Mouse (Mus musculus): Measurements from ENCODE around the gene Jund. TPM values are rescaled to one million over a fixed set of nuclear protein-coding genes. Genes with fewer than 3 reads are reported as not detected.

The Jund gene
- total and polyA plus RNA-seq, 2 experiments from 2014 or later: 99.3 to 470 TPM

DNA sequence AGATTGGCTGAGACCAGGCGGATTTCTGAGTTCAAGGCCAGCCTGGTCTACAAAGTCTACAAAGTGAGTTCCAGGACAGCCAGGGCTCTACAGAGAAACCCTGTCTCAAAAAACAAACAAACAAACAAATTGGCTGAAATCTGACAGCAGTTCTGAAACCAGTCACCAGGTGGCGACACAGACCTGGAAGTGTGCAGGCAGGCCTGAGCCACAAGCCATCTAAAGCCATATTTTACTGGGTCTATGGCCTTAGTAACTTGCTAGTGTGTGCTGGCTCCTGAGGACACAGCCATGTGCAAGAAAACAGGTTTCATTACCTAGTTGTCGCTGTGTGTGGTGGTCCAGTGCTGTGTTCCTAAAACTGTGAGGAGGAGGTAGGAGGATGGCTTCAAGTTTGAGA is 22.0 kb downstream of the Jund start:
- Histone ChIP-seq H3K9ac (replicated peaks; ENCODE audit: low read length, poor library complexity, severe bottlenecking) (no peak overlapping the region), H3K4me2 (ENCODE audit: low read depth, low read length, poor library complexity, severe bottlenecking) (no peak overlapping the region), H3K36me3 (ENCODE audit: insufficient read depth, low read length) (no peaks in the 10 kb centered on the region), H3K9me3 (ENCODE audit: low read length) (no peaks in the 10 kb centered on the region), H3K27me3 (ENCODE audit: insufficient read depth, low read length) (no peaks in the 10 kb centered on the region), H3K4me3 (ENCODE audit: low read depth, low read length) (no peak overlapping the region), H3K27ac (ENCODE audit: low read depth, low read length) (no peak overlapping the region), H3K4me1 (ENCODE audit: insufficient read depth, low read length) (no peaks in the 10 kb centered on the region)
- DNase-seq (ENCODE audit: low spot score) (peak; percentile 84), ATAC-seq (ENCODE audit: low FRiP score) (0 out of 2 replicates have a peak, but pooled peaks have one; percentile 39)
- TF ChIP-seq CTCF (IDR thresholded peaks at IDR 0.05): peak; percentile 96
- WGBS: 4% methylated on average over 3 of the region's 3 CpGs

DNA sequence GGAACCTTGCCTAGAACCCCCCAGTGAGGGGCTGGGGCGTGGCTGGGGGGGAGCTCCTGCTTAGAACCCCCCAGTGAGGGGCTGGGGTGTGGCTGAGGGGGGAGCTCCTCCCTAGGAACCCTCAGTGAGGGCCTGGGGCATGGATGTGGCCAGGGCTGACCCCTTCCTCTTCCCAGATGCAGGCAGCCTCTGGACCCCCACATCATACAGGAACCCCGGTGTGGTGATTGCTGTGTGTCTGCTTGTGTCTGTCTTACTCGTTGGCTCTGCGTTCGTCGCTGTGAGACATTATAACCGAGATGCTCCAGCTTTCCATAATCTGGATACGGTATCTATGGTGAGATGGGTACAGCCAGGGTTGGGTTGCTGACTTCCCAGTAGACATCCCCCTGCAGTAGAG is 22.9 kb downstream of the Jund start:
- TF ChIP-seq CTCF (IDR thresholded peaks at IDR 0.05): no peak

GRCm38 (mm10) chr8:70723486-70724210 is 24.9 kb downstream of the Jund start, which contains the start of gene Pde4c:
Gene Pde4c (plus strand): TSS chr8:70723720.
- H3K9me3 ChIP-seq (ENCODE audit: low read length): no peaks in the 10 kb centered on the region
- 62% methylated on average over 7 of the region's 7 CpGs for WGBS
- no peak within 1 kb of the TSS for H3K4me3 ChIP-seq (ENCODE audit: low read depth, low read length)
- no peak for TF ChIP-seq CTCF (IDR thresholded peaks at IDR 0.05)
- no peaks in the 10 kb centered on the region for H3K36me3 ChIP-seq (ENCODE audit: insufficient read depth, low read length)
- no peak for ATAC-seq (ENCODE audit: low FRiP score)
- H3K4me2 ChIP-seq (ENCODE audit: low read depth, low read length, poor library complexity, severe bottlenecking): no peak within 1 kb of the TSS
- no peak within 1 kb of the TSS for H3K9ac ChIP-seq (replicated peaks; ENCODE audit: low read length, poor library complexity, severe bottlenecking)
- H3K27ac ChIP-seq (ENCODE audit: low read depth, low read length): no peak within 1 kb of the TSS
- no peaks in the 10 kb centered on the region for H3K4me1 ChIP-seq (ENCODE audit: insufficient read depth, low read length)
- H3K27me3 ChIP-seq (ENCODE audit: insufficient read depth, low read length): no peaks in the 10 kb centered on the region
- DNase-seq (ENCODE audit: low spot score): no peak

More for the DNA sequence above, 22.9 kb downstream of the Jund start:
- H3K9ac ChIP-seq (replicated peaks; ENCODE audit: low read length, poor library complexity, severe bottlenecking): no peak overlapping the region
- H3K4me3 ChIP-seq (ENCODE audit: low read depth, low read length): no peak overlapping the region
- H3K4me2 ChIP-seq (ENCODE audit: low read depth, low read length, poor library complexity, severe bottlenecking): no peak overlapping the region
- no peaks in the 10 kb centered on the region for H3K4me1 ChIP-seq (ENCODE audit: insufficient read depth, low read length)
- no peak for DNase-seq (ENCODE audit: low spot score)
- 79% methylated on average over 8 of the region's 8 CpGs for WGBS
- no peak overlapping the region for H3K27ac ChIP-seq (ENCODE audit: low read depth, low read length)
- no peaks in the 10 kb centered on the region for H3K9me3 ChIP-seq (ENCODE audit: low read length)
- H3K27me3 ChIP-seq (ENCODE audit: insufficient read depth, low read length): no peaks in the 10 kb centered on the region
- no peak for ATAC-seq (ENCODE audit: low FRiP score)
- H3K36me3 ChIP-seq (ENCODE audit: insufficient read depth, low read length): no peaks in the 10 kb centered on the region

- WGBS: 83% methylated on average over 12 of the region's 12 CpGs
- DNase-seq (ENCODE audit: low spot score) (no peak), ATAC-seq (ENCODE audit: low FRiP score) (no peak)
- Histone ChIP-seq H3K9ac (replicated peaks; ENCODE audit: low read length, poor library complexity, severe bottlenecking) (no peak overlapping the region), H3K4me2 (ENCODE audit: low read depth, low read length, poor library complexity, severe bottlenecking) (no peak overlapping the region), H3K4me1 (ENCODE audit: insufficient read depth, low read length) (no peaks in the 10 kb centered on the region), H3K36me3 (ENCODE audit: insufficient read depth, low read length) (no peaks in the 10 kb centered on the region), H3K9me3 (ENCODE audit: low read length) (no peaks in the 10 kb centered on the region), H3K27me3 (ENCODE audit: insufficient read depth, low read length) (0 out of 2 replicates have a peak, but pooled peaks cover 1% of the 10 kb centered on the region), H3K27ac (ENCODE audit: low read depth, low read length) (no peak overlapping the region), H3K4me3 (ENCODE audit: low read depth, low read length) (no peak overlapping the region)
- no peak for TF ChIP-seq CTCF (IDR thresholded peaks at IDR 0.05)
These were observed 25.5 kb downstream of the Jund start for GRCm38 (mm10) chr8:70724216-70724615.

GRCm38 (mm10) chr8:70725792-70726447 is 27.2 kb downstream of the Jund start:
- no peak overlapping the region for H3K9ac ChIP-seq (replicated peaks; ENCODE audit: low read length, poor library complexity, severe bottlenecking)
- ATAC-seq (ENCODE audit: low FRiP score): no peak
- H3K9me3 ChIP-seq (ENCODE audit: low read length): no peaks in the 10 kb centered on the region
- H3K4me2 ChIP-seq (ENCODE audit: low read depth, low read length, poor library complexity, severe bottlenecking): no peak overlapping the region
- H3K36me3 ChIP-seq (ENCODE audit: insufficient read depth, low read length): no peaks in the 10 kb centered on the region
- H3K27me3 ChIP-seq (ENCODE audit: insufficient read depth, low read length): peaks cover 8% of the 10 kb centered on the region
- H3K4me1 ChIP-seq (ENCODE audit: insufficient read depth, low read length): no peaks in the 10 kb centered on the region
- DNase-seq (ENCODE audit: low spot score): no peak
- H3K27ac ChIP-seq (ENCODE audit: low read depth, low read length): no peak overlapping the region
- 27% methylated on average over 14 of the region's 14 CpGs for WGBS
- no peak overlapping the region for H3K4me3 ChIP-seq (ENCODE audit: low read depth, low read length)
- no peak for TF ChIP-seq CTCF (IDR thresholded peaks at IDR 0.05)

GRCm38 (mm10) chr8:70726721-70727120 is 28.0 kb downstream of the Jund start:
- H3K4me2 ChIP-seq (ENCODE audit: low read depth, low read length, poor library complexity, severe bottlenecking): no peak overlapping the region
- H3K27me3 ChIP-seq (ENCODE audit: insufficient read depth, low read length): peaks cover 8% of the 10 kb centered on the region
- no peaks in the 10 kb centered on the region for H3K4me1 ChIP-seq (ENCODE audit: insufficient read depth, low read length)
- no peaks in the 10 kb centered on the region for H3K36me3 ChIP-seq (ENCODE audit: insufficient read depth, low read length)
- H3K9me3 ChIP-seq (ENCODE audit: low read length): no peaks in the 10 kb centered on the region
- no peak overlapping the region for H3K4me3 ChIP-seq (ENCODE audit: low read depth, low read length)
- no peak overlapping the region for H3K27ac ChIP-seq (ENCODE audit: low read depth, low read length)
- DNase-seq (ENCODE audit: low spot score): no peak
- ATAC-seq (ENCODE audit: low FRiP score): no peak
- no peak overlapping the region for H3K9ac ChIP-seq (replicated peaks; ENCODE audit: low read length, poor library complexity, severe bottlenecking)
- 42% methylated on average over 11 of the region's 11 CpGs for WGBS
- no peak for TF ChIP-seq CTCF (IDR thresholded peaks at IDR 0.05)

Measured in midbrain, postnatal 0 days (tissue).